Mouse (Mus musculus): ENCODE results near the gene Fam155a. TPM values are rescaled to one million over a fixed set of nuclear protein-coding genes. Genes with fewer than 3 reads are reported as not detected.
"Not testable (repeated sequence)": the region's sequence is repeated elsewhere in the genome, so short reads cannot be mapped to it uniquely, and the experiment has no call there.

Fam155a gene
- polyA plus RNA-seq, 1 experiment from 2014 or later = 1.2 TPM

DNA sequence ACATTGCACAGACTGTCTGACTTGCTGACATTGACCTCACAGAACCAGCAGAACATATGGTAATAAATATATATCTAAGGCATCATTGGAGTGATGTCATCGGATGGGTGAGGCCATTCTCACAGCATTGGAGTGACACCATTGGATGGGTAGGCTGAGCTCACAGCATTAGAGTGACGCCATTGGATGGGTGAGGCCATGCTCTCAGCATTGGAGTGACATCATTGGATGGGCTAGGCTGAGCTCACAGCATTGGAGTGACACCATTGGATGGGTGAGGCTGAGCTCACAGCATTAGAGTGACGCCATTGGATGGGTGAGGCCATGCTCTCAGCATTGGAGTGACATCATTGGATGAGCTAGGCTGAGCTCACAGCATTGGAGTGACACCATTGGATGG, 110.9 kb downstream of the Fam155a start:
- H3K36me3 ChIP-seq; H3K4me2 ChIP-seq (replicated peaks); H3K27me3 ChIP-seq; ATAC-seq (ENCODE audit: insufficient number of reproducible peaks, low FRiP score, low TSS enrichment, low read depth); H3K27ac ChIP-seq (replicated peaks); H3K9me3 ChIP-seq (replicated peaks); H3K4me3 ChIP-seq (replicated peaks); H3K4me1 ChIP-seq; H3K9ac ChIP-seq: not testable (repeated sequence)
- WGBS = 88% methylated on average over 3 of the region's 3 CpGs

DNA sequence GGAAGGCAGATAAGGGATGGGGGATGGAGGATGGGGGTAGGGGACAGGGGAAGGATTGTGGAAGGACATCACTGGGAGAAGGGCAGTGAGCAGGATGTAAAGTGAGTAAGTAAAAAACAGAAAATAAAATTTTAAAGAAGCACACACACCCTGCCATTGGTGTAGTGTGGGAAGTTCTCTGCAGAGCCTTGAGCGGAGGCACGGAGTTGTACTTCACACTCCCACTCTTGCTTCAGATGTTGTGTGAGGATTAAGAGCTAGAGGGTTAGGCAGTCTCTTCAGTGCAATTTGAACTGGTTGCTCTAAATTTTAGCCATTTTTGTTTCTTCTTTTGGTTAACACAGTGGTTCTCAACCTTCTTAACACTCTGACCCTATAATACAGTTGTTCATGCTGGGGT, 114.1 kb downstream of the Fam155a start:
- Histone ChIP-seq H3K4me2 (replicated peaks) (no peak overlapping the region), H3K27me3 (no peaks in the 10 kb centered on the region), H3K27ac (replicated peaks) (no peak overlapping the region), H3K4me3 (replicated peaks) (no peak overlapping the region), H3K4me1 (no peaks in the 10 kb centered on the region), H3K9me3 (replicated peaks) (no peaks in the 10 kb centered on the region), H3K36me3 (no peaks in the 10 kb centered on the region), H3K9ac (no peak overlapping the region)
- 97% methylated on average over 2 of the region's 2 CpGs for WGBS
- ATAC-seq (ENCODE audit: insufficient number of reproducible peaks, low FRiP score, low TSS enrichment, low read depth) = no peak

DNA sequence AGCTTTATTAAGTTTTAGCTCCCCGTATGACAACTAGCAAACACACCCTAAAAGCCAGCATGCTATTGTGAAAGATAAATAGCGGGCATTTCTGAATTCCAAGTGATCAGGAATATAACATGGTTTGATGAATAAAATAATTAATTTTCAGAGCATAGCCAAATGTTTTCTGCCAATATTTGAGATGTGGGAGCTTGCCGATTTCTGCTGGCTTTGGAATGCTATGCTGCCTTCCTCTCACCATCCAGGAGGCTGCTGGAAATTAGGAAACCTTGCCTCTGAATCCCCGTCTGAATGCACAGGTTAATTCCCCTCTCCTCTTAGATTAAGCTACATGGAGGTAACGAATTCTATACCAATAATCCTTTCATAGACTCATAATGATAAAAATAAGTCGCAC, 116.1 kb downstream of the Fam155a start:
- Histone ChIP-seq H3K27ac (replicated peaks) (no peak overlapping the region), H3K27me3 (no peaks in the 10 kb centered on the region), H3K4me3 (replicated peaks) (no peak overlapping the region), H3K4me1 (no peaks in the 10 kb centered on the region), H3K9ac (no peak overlapping the region), H3K9me3 (replicated peaks) (no peaks in the 10 kb centered on the region), H3K4me2 (replicated peaks) (no peak overlapping the region), H3K36me3 (no peaks in the 10 kb centered on the region)
- 78% methylated on average over 6 of the region's 6 CpGs for WGBS
- ATAC-seq (ENCODE audit: insufficient number of reproducible peaks, low FRiP score, low TSS enrichment, low read depth) = no peak

DNA sequence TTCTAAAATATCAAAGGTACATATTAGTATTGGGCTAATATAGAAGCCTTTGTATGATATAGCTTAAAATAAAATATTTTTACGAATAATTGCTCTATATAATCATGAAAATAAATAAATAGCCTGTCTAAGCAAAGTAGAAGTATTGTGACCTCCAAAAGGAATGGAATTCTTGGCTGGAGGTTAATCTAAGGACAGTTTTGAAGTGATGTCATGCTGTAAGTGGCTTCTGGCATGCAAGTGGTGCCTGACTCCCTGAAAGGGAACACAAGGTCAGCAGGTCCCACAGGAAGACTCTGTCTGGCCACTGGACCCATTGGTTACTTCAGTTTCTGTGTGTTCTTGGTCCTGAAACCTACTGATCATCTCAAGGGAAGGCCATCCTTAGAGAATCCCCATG, 117.3 kb downstream of the Fam155a start:
- WGBS = 29% methylated on average over 1 of the region's 1 CpGs
- H3K4me2 ChIP-seq (replicated peaks) = no peak overlapping the region
- ATAC-seq (ENCODE audit: insufficient number of reproducible peaks, low FRiP score, low TSS enrichment, low read depth) = no peak
- no peaks in the 10 kb centered on the region for H3K36me3 ChIP-seq
- H3K9me3 ChIP-seq (replicated peaks) = no peaks in the 10 kb centered on the region
- no peak overlapping the region for H3K4me3 ChIP-seq (replicated peaks)
- no peaks in the 10 kb centered on the region for H3K27me3 ChIP-seq
- H3K9ac ChIP-seq = no peak overlapping the region
- no peaks in the 10 kb centered on the region for H3K4me1 ChIP-seq
- no peak overlapping the region for H3K27ac ChIP-seq (replicated peaks)

DNA sequence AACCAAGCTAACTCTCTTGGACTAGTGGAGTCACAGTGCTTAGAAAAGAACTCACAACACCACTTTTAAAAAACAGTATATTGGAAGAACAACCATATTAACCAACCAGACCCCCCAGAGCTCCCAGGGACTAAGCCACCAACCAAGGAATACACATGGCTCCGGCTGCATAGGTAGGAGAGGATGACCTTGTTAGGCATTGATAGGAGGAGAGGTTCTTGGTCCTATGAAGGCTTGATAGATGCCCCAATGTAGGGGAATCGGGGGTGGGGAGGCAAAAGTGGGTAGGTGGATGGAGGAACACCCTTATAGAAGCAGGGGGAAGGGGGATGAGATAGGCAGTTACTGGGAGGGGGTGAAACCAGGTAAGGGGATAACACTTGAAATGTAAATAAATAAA, 132.8 kb downstream of the Fam155a start:
- no peaks in the 10 kb centered on the region for H3K4me1 ChIP-seq
- no peaks in the 10 kb centered on the region for H3K36me3 ChIP-seq
- H3K9me3 ChIP-seq (replicated peaks) = no peaks in the 10 kb centered on the region
- no peak overlapping the region for H3K4me3 ChIP-seq (replicated peaks)
- H3K27ac ChIP-seq (replicated peaks) = no peak overlapping the region
- no peak overlapping the region for H3K9ac ChIP-seq
- no peaks in the 10 kb centered on the region for H3K27me3 ChIP-seq
- WGBS = 83% methylated on average over 2 of the region's 2 CpGs
- ATAC-seq (ENCODE audit: insufficient number of reproducible peaks, low FRiP score, low TSS enrichment, low read depth) = no peak
- H3K4me2 ChIP-seq (replicated peaks) = no peak overlapping the region

DNA sequence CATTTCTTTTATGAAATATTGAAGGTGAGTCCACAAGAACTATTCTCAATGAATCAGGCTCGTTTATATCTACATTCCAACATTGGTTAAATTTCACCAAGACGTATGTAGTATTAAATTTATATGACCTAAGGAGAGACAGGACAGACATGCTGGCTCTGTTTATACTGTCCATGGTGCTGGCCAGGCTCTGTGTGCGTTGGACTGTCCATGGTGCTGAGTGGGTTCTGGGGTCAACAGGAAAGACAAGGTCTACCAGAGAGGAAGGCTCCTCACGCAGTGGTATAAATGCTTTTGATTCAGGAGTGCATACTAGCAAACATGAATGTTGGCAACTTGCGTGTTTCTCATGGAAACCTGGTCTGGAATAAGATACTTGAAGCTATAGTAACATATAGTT, 135.7 kb downstream of the Fam155a start:
- Histone ChIP-seq H3K9ac (no peak overlapping the region), H3K4me3 (replicated peaks) (no peak overlapping the region), H3K27me3 (no peaks in the 10 kb centered on the region), H3K9me3 (replicated peaks) (no peaks in the 10 kb centered on the region), H3K4me1 (no peaks in the 10 kb centered on the region), H3K27ac (replicated peaks) (no peak overlapping the region), H3K36me3 (no peaks in the 10 kb centered on the region), H3K4me2 (replicated peaks) (no peak overlapping the region)
- no peak for ATAC-seq (ENCODE audit: insufficient number of reproducible peaks, low FRiP score, low TSS enrichment, low read depth)
- 62% methylated on average over 5 of the region's 5 CpGs for whole genome bisulfite sequencing

DNA sequence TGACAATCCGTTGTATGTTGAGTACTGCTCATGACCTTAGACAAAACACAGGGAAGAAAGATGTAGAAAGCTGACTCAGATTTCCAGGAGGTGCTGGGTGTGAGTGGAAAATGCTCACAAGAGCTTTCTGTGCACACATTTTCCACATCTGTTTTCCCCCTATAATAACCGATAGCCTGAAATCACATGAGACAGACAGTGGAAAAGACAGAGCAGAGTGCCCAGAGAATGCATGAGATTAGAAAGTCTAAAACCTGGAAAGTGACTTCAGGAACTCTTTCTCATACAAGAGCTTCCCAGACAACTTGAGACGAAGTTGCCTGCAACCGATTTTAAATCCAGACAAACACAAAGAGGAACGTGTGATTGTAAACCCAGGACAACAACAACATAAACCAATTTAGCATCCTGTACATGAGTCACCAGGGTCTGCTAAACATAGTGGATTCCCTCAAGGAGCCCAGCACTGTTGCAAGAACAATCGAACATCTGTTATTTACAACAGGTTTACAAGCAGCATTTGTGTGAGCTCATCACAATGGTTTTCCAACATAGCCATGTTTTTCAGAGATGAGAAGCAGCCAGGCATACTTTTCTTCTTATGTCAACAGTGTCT, 163.8 kb downstream of the Fam155a start:
- H3K27me3 ChIP-seq = no peaks in the 10 kb centered on the region
- H3K4me2 ChIP-seq (replicated peaks) = no peak overlapping the region
- no peaks in the 10 kb centered on the region for H3K36me3 ChIP-seq
- no peaks in the 10 kb centered on the region for H3K9me3 ChIP-seq (replicated peaks)
- no peak for ATAC-seq (ENCODE audit: insufficient number of reproducible peaks, low FRiP score, low TSS enrichment, low read depth)
- no peak overlapping the region for H3K27ac ChIP-seq (replicated peaks)
- no peak overlapping the region for H3K4me3 ChIP-seq (replicated peaks)
- 60% methylated on average over 6 of the region's 6 CpGs for WGBS
- H3K4me1 ChIP-seq = no peaks in the 10 kb centered on the region
- no peak overlapping the region for H3K9ac ChIP-seq

DNA sequence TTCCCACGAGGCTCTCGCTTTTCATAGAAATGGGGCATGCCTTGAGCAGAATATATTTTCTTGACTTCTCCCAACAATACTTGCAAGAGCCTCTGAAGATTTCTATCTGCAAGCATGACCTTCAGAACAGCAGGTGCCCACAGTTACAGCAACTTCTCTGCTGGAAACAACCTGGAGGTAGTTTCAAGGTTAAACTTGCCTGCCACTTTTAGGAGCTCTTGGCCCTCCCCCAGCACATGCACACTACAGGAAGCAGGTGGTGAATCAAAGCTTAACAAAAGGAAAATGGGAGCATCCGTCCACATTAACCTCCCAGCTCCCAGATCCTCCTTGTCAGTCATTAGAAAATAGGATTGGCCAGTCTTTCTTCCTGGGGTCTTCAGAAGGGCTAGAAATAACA, 175.0 kb downstream of the Fam155a start:
- no peak for ATAC-seq (ENCODE audit: insufficient number of reproducible peaks, low FRiP score, low TSS enrichment, low read depth)
- H3K4me2 ChIP-seq (replicated peaks) = no peak overlapping the region
- no peaks in the 10 kb centered on the region for H3K36me3 ChIP-seq
- H3K4me1 ChIP-seq = no peaks in the 10 kb centered on the region
- H3K9ac ChIP-seq = no peak overlapping the region
- no peak overlapping the region for H3K27ac ChIP-seq (replicated peaks)
- H3K4me3 ChIP-seq (replicated peaks) = no peak overlapping the region
- H3K27me3 ChIP-seq = no peaks in the 10 kb centered on the region
- no peaks in the 10 kb centered on the region for H3K9me3 ChIP-seq (replicated peaks)
- 61% methylated on average over 3 of the region's 3 CpGs for WGBS

DNA sequence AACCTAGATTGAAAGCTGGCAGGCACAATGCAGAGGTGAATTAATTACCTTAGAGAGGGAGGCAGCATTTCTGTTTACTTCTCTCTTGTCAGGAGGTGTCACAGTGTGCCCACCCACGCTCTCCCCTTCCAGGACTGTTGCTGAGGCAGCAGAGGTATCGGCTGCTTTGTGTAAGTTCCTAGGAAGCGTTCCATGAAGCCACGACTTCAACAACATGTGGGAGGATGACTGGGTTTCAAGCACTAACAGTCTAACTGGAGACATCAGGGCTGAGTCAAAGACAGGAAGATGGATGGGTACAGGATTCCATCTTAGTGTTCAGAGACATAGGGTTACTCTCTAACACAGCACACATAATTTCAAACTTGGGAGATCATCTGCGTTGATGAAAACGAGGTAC, 189.1 kb downstream of the Fam155a start:
- no peak overlapping the region for H3K4me3 ChIP-seq (replicated peaks)
- H3K4me1 ChIP-seq = no peaks in the 10 kb centered on the region
- H3K9me3 ChIP-seq (replicated peaks) = no peaks in the 10 kb centered on the region
- H3K9ac ChIP-seq = no peak overlapping the region
- no peak for ATAC-seq (ENCODE audit: insufficient number of reproducible peaks, low FRiP score, low TSS enrichment, low read depth)
- H3K27ac ChIP-seq (replicated peaks) = no peak overlapping the region
- WGBS = 61% methylated on average over 6 of the region's 6 CpGs
- no peaks in the 10 kb centered on the region for H3K36me3 ChIP-seq
- no peaks in the 10 kb centered on the region for H3K27me3 ChIP-seq
- H3K4me2 ChIP-seq (replicated peaks) = no peak overlapping the region

DNA sequence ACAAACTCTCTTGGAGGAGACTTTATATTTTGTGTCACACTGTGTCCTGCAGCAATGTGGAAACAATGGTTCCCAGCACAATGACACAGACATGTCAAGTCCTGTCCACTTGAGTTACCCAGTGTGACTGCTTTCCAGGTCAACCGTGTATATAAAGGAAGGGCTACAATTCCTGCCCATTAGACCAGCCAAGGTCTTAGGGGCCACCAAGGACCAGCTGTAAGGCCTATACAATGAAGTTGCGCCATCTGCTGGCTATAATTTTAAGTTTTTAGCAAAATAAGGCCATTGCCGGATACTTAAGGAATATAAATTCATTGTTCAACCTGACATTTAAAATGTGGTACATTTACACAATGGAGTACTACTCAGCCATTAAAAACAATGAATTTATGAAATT, 190.8 kb downstream of the Fam155a start:
- no peak for ATAC-seq (ENCODE audit: insufficient number of reproducible peaks, low FRiP score, low TSS enrichment, low read depth)
- no peaks in the 10 kb centered on the region for H3K4me1 ChIP-seq
- H3K36me3 ChIP-seq = no peaks in the 10 kb centered on the region
- no peak overlapping the region for H3K4me2 ChIP-seq (replicated peaks)
- no peaks in the 10 kb centered on the region for H3K9me3 ChIP-seq (replicated peaks)
- no peak overlapping the region for H3K4me3 ChIP-seq (replicated peaks)
- no peaks in the 10 kb centered on the region for H3K27me3 ChIP-seq
- H3K27ac ChIP-seq (replicated peaks) = no peak overlapping the region
- no peak overlapping the region for H3K9ac ChIP-seq
- WGBS = 26% methylated on average over 3 of the region's 3 CpGs

DNA sequence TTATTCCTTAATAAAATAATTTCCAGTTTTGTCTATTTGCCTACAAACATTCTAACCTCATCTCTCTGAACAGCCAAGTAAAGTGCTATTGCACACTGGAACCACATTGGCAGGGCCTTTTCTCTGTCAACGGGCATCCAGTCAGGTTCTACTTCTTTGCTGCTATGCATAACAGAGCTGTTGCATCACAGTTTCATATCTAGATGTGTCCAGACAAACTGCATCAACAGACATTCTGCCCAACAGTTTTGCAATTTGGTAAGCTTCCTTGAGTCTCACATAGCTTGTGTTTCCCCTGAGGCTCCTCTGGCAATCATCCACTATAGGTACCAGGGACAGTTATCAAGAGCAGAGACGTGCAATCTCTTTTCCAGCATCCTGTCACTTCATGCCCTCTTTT, 199.0 kb downstream of the Fam155a start:
- H3K4me2 ChIP-seq (replicated peaks) = no peak overlapping the region
- H3K27ac ChIP-seq (replicated peaks) = no peak overlapping the region
- H3K27me3 ChIP-seq = no peaks in the 10 kb centered on the region
- H3K4me3 ChIP-seq (replicated peaks) = no peak overlapping the region
- H3K36me3 ChIP-seq = no peaks in the 10 kb centered on the region
- no peaks in the 10 kb centered on the region for H3K4me1 ChIP-seq
- H3K9ac ChIP-seq = no peak overlapping the region
- H3K9me3 ChIP-seq (replicated peaks) = no peaks in the 10 kb centered on the region
- no peak for ATAC-seq (ENCODE audit: insufficient number of reproducible peaks, low FRiP score, low TSS enrichment, low read depth)
- WGBS = 60% methylated on average over 2 of the region's 2 CpGs

DNA sequence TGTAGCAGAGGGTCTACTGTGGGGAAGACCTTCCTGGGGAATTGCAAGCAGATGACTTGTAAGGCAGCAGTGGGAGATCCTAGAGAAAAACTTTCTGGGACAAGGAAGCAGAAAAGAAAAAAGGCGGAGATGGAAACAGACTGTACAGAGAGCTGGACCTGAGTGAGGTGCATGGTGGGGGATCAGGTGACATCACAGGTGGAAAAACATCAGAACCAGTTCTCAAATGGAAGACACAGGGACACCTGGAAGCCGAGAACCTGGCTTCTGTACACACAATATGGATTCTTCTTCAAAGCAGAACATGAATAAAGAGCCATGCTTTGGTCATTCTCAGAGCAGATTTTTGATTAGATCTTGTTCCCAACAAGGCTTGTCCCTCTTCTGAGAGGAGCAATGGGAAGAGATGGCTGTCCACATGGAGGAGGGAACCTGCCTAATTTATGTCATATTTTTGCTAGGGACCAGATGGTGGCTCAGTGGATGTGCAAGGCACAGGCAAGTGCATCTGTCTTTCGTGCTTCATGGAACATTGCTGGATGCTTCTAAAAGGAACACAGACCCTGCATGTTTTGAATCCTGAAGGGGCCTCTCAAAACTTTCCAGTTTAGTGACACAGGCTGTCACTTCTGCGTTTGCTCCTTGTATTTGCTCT, 201.3 kb downstream of the Fam155a start:
- no peak overlapping the region for H3K27ac ChIP-seq (replicated peaks)
- 69% methylated on average over 4 of the region's 4 CpGs for WGBS
- no peak overlapping the region for H3K4me3 ChIP-seq (replicated peaks)
- no peaks in the 10 kb centered on the region for H3K36me3 ChIP-seq
- H3K27me3 ChIP-seq = no peaks in the 10 kb centered on the region
- no peak overlapping the region for H3K9ac ChIP-seq
- no peaks in the 10 kb centered on the region for H3K4me1 ChIP-seq
- H3K9me3 ChIP-seq (replicated peaks) = no peaks in the 10 kb centered on the region
- H3K4me2 ChIP-seq (replicated peaks) = no peak overlapping the region
- ATAC-seq (ENCODE audit: insufficient number of reproducible peaks, low FRiP score, low TSS enrichment, low read depth) = no peak

Measured in embryonic facial prominence, embryonic 15.5 days (tissue).